Mouse (Mus musculus) CH12.LX (cell line): ENCODE results near the gene Elovl2. TPM values are rescaled to one million over a fixed set of nuclear protein-coding genes. Genes with fewer than 3 reads are reported as not detected.

ENCODE experiments used
- DNase-seq: peaks from one replicate; pipeline ENCODE4 v3.0.0-alpha.2; 2013; ENCODE audit errors: extremely low read depth
- H3K27ac ChIP-seq: 2 replicates; pipeline ENCODE4 v1.5.1; 2012; ENCODE audit warnings: low read depth, mild to moderate bottlenecking, control low read depth, moderate library complexity; ENCODE audit not compliant: insufficient read depth
- H3K27me3 ChIP-seq: replicated peaks from 2 replicates; pipeline ENCODE3; 2012; ENCODE audit warnings: inconsistent platforms
- H3K36me3 ChIP-seq, 2 experiments: replicated peaks in 1 of 2; 2 replicates each; pipeline versions ENCODE3 to v1.6.1; 2012; ENCODE audit warnings: inconsistent platforms in 1 of 2, low read length in 1 of 2, mild to moderate bottlenecking in 1 of 2, mixed read lengths in 1 of 2, moderate library complexity in 1 of 2; ENCODE audit not compliant: control insufficient read depth in 1 of 2, insufficient read depth in 1 of 2
- H3K4me1 ChIP-seq, 2 experiments: 2 replicates each; pipeline ENCODE4 v1.6.1; 2012; ENCODE audit warnings: inconsistent platforms in 1 of 2, moderate library complexity in 1 of 2; ENCODE audit not compliant: insufficient read depth in 2 of 2, control insufficient read depth in 1 of 2
- H3K4me2 ChIP-seq: 2 replicates; pipeline ENCODE4 v1.6.1; 2012; ENCODE audit warnings: low read depth, mild to moderate bottlenecking, control low read depth; ENCODE audit not compliant: poor library complexity, insufficient read depth, severe bottlenecking
- H3K4me3 ChIP-seq, 3 experiments: fragments of 150-350 bp in 1 of 3; sonication (generic) in 1 of 3; replicated peaks in 1 of 3; 2 replicates each; pipeline versions ENCODE3 to v1.5.1; 2011 to 2012; ENCODE audit warnings: low read depth in 2 of 3, low read length in 2 of 3, mild to moderate bottlenecking in 2 of 3, moderate library complexity in 2 of 3, control low read depth in 1 of 3, improper control_type of control experiment in 1 of 3, inconsistent platforms in 1 of 3, mixed read lengths in 1 of 3; ENCODE audit not compliant: poor library complexity in 1 of 3
- H3K79me2 ChIP-seq: replicated peaks from 2 replicates; pipeline ENCODE4 v1.6.1; 2012; ENCODE audit warnings: mild to moderate bottlenecking, moderate library complexity; ENCODE audit not compliant: control insufficient read depth, poor library complexity, insufficient read depth, severe bottlenecking; ENCODE audit errors: extremely low read depth
- H3K9ac ChIP-seq: 2 replicates; pipeline ENCODE4 v1.6.1; 2012; ENCODE audit warnings: low read depth, mild to moderate bottlenecking, control low read depth, moderate library complexity; ENCODE audit not compliant: insufficient read depth
- H3K9me3 ChIP-seq: replicated peaks from 2 replicates; pipeline ENCODE3; 2012; ENCODE audit warnings: low read length, inconsistent platforms, mixed read lengths
- BHLHE40 ChIP-seq: IDR thresholded peaks from 2 replicates; pipeline ENCODE4 v1.6.1; 2011; ENCODE audit warnings: mild to moderate bottlenecking, low read depth, low read length, improper control_type of control experiment
- CHD2 ChIP-seq: IDR thresholded peaks from 2 replicates; pipeline ENCODE4 v1.6.1; 2011; ENCODE audit warnings: low read length, improper control_type of control experiment
- CTCF ChIP-seq, 2 experiments: IDR thresholded peaks in 1 of 2; conservative IDR thresholded peaks in 1 of 2; 2 replicates each; pipeline ENCODE4 v1.5.1; 2011 to 2012; ENCODE audit warnings: low read depth in 2 of 2, low read length in 2 of 2, improper control_type of control experiment in 1 of 2, inconsistent platforms in 1 of 2, mild to moderate bottlenecking in 1 of 2, moderate library complexity in 1 of 2
- ELF1 ChIP-seq: IDR thresholded peaks from 2 replicates; pipeline ENCODE4 v1.6.1; 2014; ENCODE audit warnings: low read depth, mild to moderate bottlenecking, inconsistent platforms, low read length, improper control_type of control experiment
- ETS1 ChIP-seq: conservative IDR thresholded peaks from 2 replicates; pipeline ENCODE4 v1.6.1; 2012; ENCODE audit warnings: low read depth, mild to moderate bottlenecking, inconsistent platforms, low read length, improper control_type of control experiment, moderate library complexity
- GABPA ChIP-seq: IDR thresholded peaks from 2 replicates; pipeline ENCODE4 v1.6.1; 2012; ENCODE audit warnings: low read depth, low read length, improper control_type of control experiment, inconsistent platforms; ENCODE audit not compliant: insufficient replicate concordance
- IRF4 ChIP-seq: IDR thresholded peaks from 2 replicates; pipeline ENCODE4 v1.6.1; 2014; ENCODE audit warnings: low read depth, mild to moderate bottlenecking, inconsistent platforms, low read length, improper control_type of control experiment
- JUN ChIP-seq: IDR thresholded peaks from 2 replicates; pipeline ENCODE4 v1.6.1; 2011; ENCODE audit warnings: low read depth, mild to moderate bottlenecking, low read length, improper control_type of control experiment, moderate library complexity; ENCODE audit not compliant: insufficient read depth
- JUND ChIP-seq: conservative IDR thresholded peaks from 2 replicates; pipeline ENCODE4 v1.6.1; 2011; ENCODE audit warnings: low read depth, low read length, improper control_type of control experiment
- KAT2A ChIP-seq: IDR thresholded peaks from 2 replicates; pipeline ENCODE4 v1.6.1; 2012; ENCODE audit warnings: low read length, improper control_type of control experiment, inconsistent platforms; ENCODE audit not compliant: insufficient replicate concordance
- MAFK ChIP-seq: IDR thresholded peaks from 2 replicates; pipeline ENCODE4 v1.6.1; 2011; ENCODE audit warnings: low read length, improper control_type of control experiment; ENCODE audit not compliant: insufficient replicate concordance
- MAX ChIP-seq: IDR thresholded peaks from 2 replicates; pipeline ENCODE4 v1.6.1; 2011; ENCODE audit warnings: low read length, improper control_type of control experiment
- MAZ ChIP-seq: IDR thresholded peaks from 2 replicates; pipeline ENCODE4 v1.6.1; 2012; ENCODE audit warnings: low read depth, mild to moderate bottlenecking, inconsistent platforms, low read length, improper control_type of control experiment, moderate library complexity
- MEF2A ChIP-seq: IDR thresholded peaks from 2 replicates; pipeline ENCODE4 v1.6.1; 2014; ENCODE audit warnings: low read depth, mild to moderate bottlenecking, inconsistent platforms, low read length, improper control_type of control experiment, borderline replicate concordance
- MXI1 ChIP-seq: IDR thresholded peaks from 2 replicates; pipeline ENCODE4 v1.6.1; 2011; ENCODE audit warnings: mild to moderate bottlenecking, low read depth, low read length, improper control_type of control experiment
- NELFE ChIP-seq: IDR thresholded peaks from 2 replicates; pipeline ENCODE4 v1.6.1; 2011; ENCODE audit warnings: low read depth, low read length, improper control_type of control experiment
- NRF1 ChIP-seq: IDR thresholded peaks from 2 replicates; pipeline ENCODE4 v1.6.1; 2014; ENCODE audit warnings: low read depth, mild to moderate bottlenecking, inconsistent platforms, low read length, improper control_type of control experiment, moderate library complexity
- PAX5 ChIP-seq: IDR thresholded peaks from 2 replicates; pipeline ENCODE4 v1.6.1; 2012; ENCODE audit warnings: low read length, inconsistent platforms, mixed read lengths
- RAD21 ChIP-seq: IDR thresholded peaks from 2 replicates; pipeline ENCODE4 v1.6.1; 2011; ENCODE audit warnings: low read depth, mild to moderate bottlenecking, low read length, improper control_type of control experiment, moderate library complexity
- RCOR1 ChIP-seq: conservative IDR thresholded peaks from 2 replicates; pipeline ENCODE4 v1.6.1; 2012; ENCODE audit warnings: low read depth, mild to moderate bottlenecking, inconsistent platforms, low read length, improper control_type of control experiment
- SIN3A ChIP-seq: IDR thresholded peaks from 2 replicates; pipeline ENCODE4 v1.6.1; 2012; ENCODE audit warnings: low read length, improper control_type of control experiment, inconsistent platforms
- SMC3 ChIP-seq: IDR thresholded peaks from 2 replicates; pipeline ENCODE4 v1.6.1; 2011; ENCODE audit warnings: low read depth, low read length, improper control_type of control experiment
- UBTF ChIP-seq: IDR thresholded peaks from 2 replicates; pipeline ENCODE4 v1.6.1; 2012; ENCODE audit warnings: low read depth, mild to moderate bottlenecking, inconsistent platforms, low read length, improper control_type of control experiment, moderate library complexity
- USF1 ChIP-seq: IDR thresholded peaks from 2 replicates; pipeline ENCODE4 v1.6.1; 2014; ENCODE audit warnings: low read depth, mild to moderate bottlenecking, inconsistent platforms, low read length, improper control_type of control experiment
- USF2 ChIP-seq: conservative IDR thresholded peaks from 2 replicates; pipeline ENCODE4 v1.6.1; 2011; ENCODE audit warnings: low read depth, low read length, improper control_type of control experiment
- ZC3H11A ChIP-seq: IDR thresholded peaks from 2 replicates; pipeline ENCODE4 v1.6.1; 2012; ENCODE audit warnings: low read depth, mild to moderate bottlenecking, inconsistent platforms, low read length, improper control_type of control experiment
- ZMIZ1 ChIP-seq: IDR thresholded peaks from 2 replicates; pipeline ENCODE4 v1.6.1; 2012; ENCODE audit warnings: low read depth, mild to moderate bottlenecking, inconsistent platforms, low read length, improper control_type of control experiment
- ZNF384 ChIP-seq: IDR thresholded peaks from 2 replicates; pipeline ENCODE4 v1.6.1; 2012; ENCODE audit warnings: low read depth, low read length, improper control_type of control experiment, inconsistent platforms
- dilution Hi-C: fragments of 300-500 bp; cut with MboI; formaldehyde crosslinking; loops from 2 replicates; pipeline ENCODE4 v1.14.3; 2020; ENCODE audit warnings: low sequenced_read_pairs; ENCODE audit not compliant: extremely low pct_unique_long_range_greater_than_20kb, extremely low pct_ligation_motif_present
- in situ Hi-C: fragments of 300-500 bp; cut with MboI; formaldehyde crosslinking; loops from 3 replicates; pipeline ENCODE4 v1.14.3; 2019; ENCODE audit warnings: low sequenced_read_pairs, low pct_ligation_motif_present, low pct_unique_long_range_greater_than_20kb, mixed read lengths
- polyA plus RNA-seq: library from polyadenylated mRNA; unstranded; fragments of >175 nt; gene quantifications from 2 replicates; pipeline ENCODE4 v1.2.1, GENCODE M21; 2012; ENCODE audit warnings: low read depth; ENCODE audit not compliant: insufficient read length
- total RNA-seq, 2 experiments: library from RNA; depleted of rRNA; stranded (reverse); fragments of 300-350 nt in 1 of 2; fragments of >200 nt in 1 of 2; gene quantifications; 2 replicates each; pipeline ENCODE4 v1.2.3; 2012 to 2014

Gene Elovl2
- total and polyA plus RNA-seq, 3 experiments = not detected

GRCm38 (mm10) chr13:41241557-41241956 lies 21.4 kb upstream of the Elovl2 start:
- TF ChIP-seq MEF2A (no peak), MAZ (no peak), MAFK (no peak), SIN3A (no peak), CHD2 (no peak), USF2 (no peak), MAX (no peak), NRF1 (no peak), ZMIZ1 (no peak), RAD21 (no peak), SMC3 (no peak), KAT2A (no peak), GABPA (no peak), UBTF (no peak), NELFE (no peak), ZC3H11A (no peak), JUND (no peak)
- peaks cover 0 to 34% of the 10 kb centered on the region in 2 experiments; a peak in 2 of 4 replicates for H3K4me1 ChIP-seq
- peaks cover 5% of the 10 kb centered on the region for H3K9me3 ChIP-seq
- dilution Hi-C loops = no loop called here
- no peaks in the 10 kb centered on the region for H3K79me2 ChIP-seq
- no peak overlapping the region for H3K27ac ChIP-seq
- DNase-seq = no peak
- 0 out of 2 replicates have a peak overlapping the region, but pooled peaks have one; percentile 14 for H3K4me2 ChIP-seq
- in situ Hi-C loops = loop anchor here (25.0 kb wide), 1 partner anchor 229 kb away; the partner anchor contains the start of genes Pak1ip1 and Tmem14c
- H3K27me3 ChIP-seq = no peaks in the 10 kb centered on the region
- H3K36me3 ChIP-seq = no peaks in the 10 kb centered on the region
- H3K9ac ChIP-seq = no peak overlapping the region
- no peak overlapping the region for H3K4me3 ChIP-seq

- in situ Hi-C loops = loop anchor here (10.0 to 25.0 kb wide), 3 partner anchors 154 to 394 kb away; partner anchors contain the start of genes Pak1ip1 and Tmem14c
- Histone ChIP-seq H3K79me2 (no peaks in the 10 kb centered on the region), H3K27ac (no peak overlapping the region), H3K36me3 (no peaks in the 10 kb centered on the region), H3K9ac (no peak overlapping the region)
- TF ChIP-seq NRF1 (no peak), USF1 (no peak), CTCF (conservative IDR thresholded peaks at IDR 0.05 in 1 of 2, IDR thresholded peaks at IDR 0.05 in 1 of 2; ENCODE audit: low read depth in 2 of 2, low read length in 2 of 2) (peak; percentile 52 to 96), SIN3A (peak; percentile 35; the same call in 1 of the 2 replicates), BHLHE40 (no peak), GABPA (no peak), MXI1 (no peak), ZNF384 (peak; percentile 99), JUN (no peak), KAT2A (no peak), ZMIZ1 (no peak), RCOR1 (no peak), SMC3 (peak; percentile 89), MAZ (no peak), IRF4 (no peak), MAX (no peak), JUND (peak; percentile 41; the same call in 1 of the 2 replicates), PAX5 (no peak), ETS1 (no peak), ELF1 (no peak), MEF2A (no peak), ZC3H11A (peak; percentile 81), MAFK (no peak)
- TF ChIP-seq, all 38 proteins: peak for 6
- Histone ChIP-seq H3K27me3 (no peaks in the 10 kb centered on the region), H3K9me3 (peaks cover 5% of the 10 kb centered on the region), H3K4me1 (peaks cover 0 to 25% of the 10 kb centered on the region in 2 experiments; a peak in 2 of 4 replicates), H3K4me2 (peak overlapping the region; percentile 2; the same call in 1 of the 2 replicates), H3K4me3 (no peak overlapping the region)
- dilution Hi-C loops = no loop called here
- peak; percentile 59 for DNase-seq
These were observed 18.6 kb upstream of the Elovl2 start for GRCm38 (mm10) chr13:41238805-41239130.
